In the genomic region with DNA sequence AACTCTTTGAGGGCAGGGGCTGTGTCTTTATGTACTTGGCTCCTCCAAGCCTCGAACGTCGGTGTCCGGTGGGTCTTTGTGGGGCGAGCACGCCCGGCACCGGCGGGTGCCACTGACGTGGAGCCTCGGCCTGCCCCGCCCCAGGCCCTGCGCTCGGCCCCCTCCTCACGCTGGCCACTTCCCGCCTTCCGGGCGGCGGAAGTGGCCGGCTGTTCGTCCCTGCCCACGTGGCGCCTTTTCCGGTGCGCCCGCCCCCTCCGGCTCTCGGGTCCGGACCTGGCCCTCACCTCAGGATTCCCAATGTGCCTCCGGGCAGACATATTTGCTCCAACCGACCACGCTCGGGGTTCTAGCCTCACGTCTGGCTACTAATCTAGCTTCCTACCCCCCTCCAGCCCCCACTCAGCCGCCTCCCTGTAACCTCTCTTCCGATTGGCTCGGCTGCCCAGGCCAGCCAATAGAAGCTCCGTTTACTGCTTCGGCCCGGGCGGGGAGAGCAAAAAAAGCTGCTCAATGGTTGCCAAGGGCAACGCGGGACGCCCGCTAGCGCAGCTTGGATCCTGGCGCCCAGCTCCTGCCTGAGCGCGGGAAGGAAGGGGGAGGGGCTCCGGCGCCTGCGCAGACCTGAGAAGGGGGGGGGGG, we compare ENCODE assay signal across 7 mouse cellular contexts. TPM values are rescaled to one million over a fixed set of nuclear protein-coding genes. Genes with fewer than 3 reads are reported as not detected.
DNase-seq lines count a peak whose midpoint lies in the region; ATAC-seq and TF ChIP-seq lines count a peak whose summit lies in the region.

A gene (minus strand): TSS at position 400 of the 642 bp plus-strand sequence.

- no peak for TF ChIP-seq CTCF in kidney, adult 2 months (conservative IDR thresholded peaks at IDR 0.05; ENCODE audit: insufficient read depth, insufficient read length, low read depth, low read length)
- no peak for TF ChIP-seq CTCF in spleen, adult 2 months (IDR thresholded peaks at IDR 0.05; ENCODE audit: extremely low read depth, insufficient read depth, insufficient read length, insufficient replicate concordance)

- H3K4me3 ChIP-seq in embryonic facial prominence, embryonic 12.5 days, result peak within 1 kb of the TSS; percentile 50
- peak within 1 kb of the TSS; percentile 90 for H3K4me3 ChIP-seq in kidney, adult 2 months (ENCODE audit: insufficient read depth, low read depth, low read length)
- peak within 1 kb of the TSS; percentile 52 for H3K4me3 ChIP-seq in limb, embryonic 12.5 days (replicated peaks)
- H3K4me3 ChIP-seq in midbrain, embryonic 15.5 days, result peak within 1 kb of the TSS; percentile 71
- H3K4me3 ChIP-seq in spleen, adult 2 months (ENCODE audit: extremely low read depth, insufficient read depth, insufficient read length), result peak within 1 kb of the TSS; percentile 92

- H3K27me3 ChIP-seq in embryonic facial prominence, embryonic 12.5 days, result no peaks in the 10 kb centered on the region
- no peaks in the 10 kb centered on the region for H3K27me3 ChIP-seq in kidney, adult 2 months (replicated peaks; ENCODE audit: control insufficient read depth, insufficient read depth, low read length)
- no peaks in the 10 kb centered on the region for H3K27me3 ChIP-seq in limb, embryonic 12.5 days
- no peaks in the 10 kb centered on the region for H3K27me3 ChIP-seq in midbrain, embryonic 15.5 days (replicated peaks)
- no peaks in the 10 kb centered on the region for H3K27me3 ChIP-seq in spleen, adult 2 months (ENCODE audit: control insufficient read depth, insufficient read depth, low read length)

- peak within 1 kb of the TSS; percentile 84 for H3K27ac ChIP-seq in embryonic facial prominence, embryonic 12.5 days
- peak within 1 kb of the TSS; percentile 11; the same call in 1 of the 2 replicates for H3K27ac ChIP-seq in kidney, adult 2 months (ENCODE audit: insufficient read depth, low read depth, low read length)
- peak within 1 kb of the TSS; percentile 96 for H3K27ac ChIP-seq in limb, embryonic 12.5 days
- peak within 1 kb of the TSS; percentile 96 for H3K27ac ChIP-seq in midbrain, embryonic 15.5 days
- peak within 1 kb of the TSS; percentile 74 for H3K27ac ChIP-seq in spleen, adult 2 months (ENCODE audit: insufficient read depth, low read length)

- WGBS in embryonic facial prominence, embryonic 12.5 days, result under 1% methylated on average over 51 of the region's 52 CpGs
- 1% methylated on average over 52 of the region's 52 CpGs for WGBS in kidney, adult 2 months
- WGBS in limb, embryonic 12.5 days, result under 1% methylated on average over 51 of the region's 52 CpGs
- WGBS in midbrain, embryonic 15.5 days, result under 1% methylated on average over 52 of the region's 52 CpGs
- WGBS in spleen, adult 2 months, result under 1% methylated on average over 52 of the region's 52 CpGs

- ATAC-seq in embryonic facial prominence, embryonic 12.5 days (ENCODE audit: insufficient number of reproducible peaks, insufficient read depth, low FRiP score, low TSS enrichment), result peak; percentile 96
- ATAC-seq in limb, embryonic 12.5 days (ENCODE audit: insufficient number of reproducible peaks, insufficient read depth, low FRiP score, low TSS enrichment, low read depth), result peak; percentile 96
- ATAC-seq in midbrain, embryonic 15.5 days (replicated peaks), result peak; percentile 99

- DNase-seq in adrenal gland, postnatal 25 days, result peak; percentile 95
- peak; percentile 96 to 98 for DNase-seq in heart, adult 18-20 months
- DNase-seq in kidney, adult 2 months, result peak; percentile 97
- peak; percentile 79 to 84 for DNase-seq in spleen, adult 2 months (ENCODE audit: low read depth in 1 of 2, low spot score in 2 of 2)

- H3K36me3 ChIP-seq in embryonic facial prominence, embryonic 12.5 days, result no peaks in the 10 kb centered on the region
- no peaks in the 10 kb centered on the region for H3K36me3 ChIP-seq in kidney, adult 2 months (ENCODE audit: control insufficient read depth, insufficient read depth, low read length)
- no peaks in the 10 kb centered on the region for H3K36me3 ChIP-seq in limb, embryonic 12.5 days
- H3K36me3 ChIP-seq in midbrain, embryonic 15.5 days (replicated peaks), result no peaks in the 10 kb centered on the region
- no peaks in the 10 kb centered on the region for H3K36me3 ChIP-seq in spleen, adult 2 months (ENCODE audit: control insufficient read depth, insufficient read depth, low read length)

- H3K9me3 ChIP-seq in embryonic facial prominence, embryonic 12.5 days, result no peaks in the 10 kb centered on the region
- no peaks in the 10 kb centered on the region for H3K9me3 ChIP-seq in limb, embryonic 12.5 days
- no peaks in the 10 kb centered on the region for H3K9me3 ChIP-seq in midbrain, embryonic 15.5 days

- no peak for TF ChIP-seq POLR2A in kidney, adult 2 months (IDR thresholded peaks at IDR 0.05; ENCODE audit: low read depth, low read length)
- TF ChIP-seq POLR2A in spleen, adult 2 months (IDR thresholded peaks at IDR 0.05; ENCODE audit: low read depth, low read length), result peak; percentile 0; the same call in 1 of the 2 replicates

- peaks cover 10% of the 10 kb centered on the region for H3K4me1 ChIP-seq in embryonic facial prominence, embryonic 12.5 days
- peaks cover 4% of the 10 kb centered on the region; the same call in 1 of the 2 replicates for H3K4me1 ChIP-seq in kidney, adult 2 months (ENCODE audit: control insufficient read depth, insufficient read depth, low read length)
- peaks cover 19% of the 10 kb centered on the region; the same call in 1 of the 2 replicates for H3K4me1 ChIP-seq in limb, embryonic 12.5 days (replicated peaks)
- H3K4me1 ChIP-seq in midbrain, embryonic 15.5 days, result peaks cover 19% of the 10 kb centered on the region
- peaks cover 5% of the 10 kb centered on the region; the same call in 1 of the 2 replicates for H3K4me1 ChIP-seq in spleen, adult 2 months (ENCODE audit: control insufficient read depth, insufficient read depth, insufficient read length)

- H3K4me2 ChIP-seq in embryonic facial prominence, embryonic 12.5 days (replicated peaks), result peak within 1 kb of the TSS; percentile 49
- peak within 1 kb of the TSS; percentile 61 for H3K4me2 ChIP-seq in limb, embryonic 12.5 days
- H3K4me2 ChIP-seq in midbrain, embryonic 15.5 days, result peak within 1 kb of the TSS; percentile 73

- H3K9ac ChIP-seq in embryonic facial prominence, embryonic 12.5 days, result peak within 1 kb of the TSS; percentile 52
- peak within 1 kb of the TSS; percentile 63 for H3K9ac ChIP-seq in limb, embryonic 12.5 days (replicated peaks)
- peak within 1 kb of the TSS; percentile 64 for H3K9ac ChIP-seq in midbrain, embryonic 15.5 days

RNA-seq across cellular contexts. Expression of the gene that starts here (rescaled TPM):
- total RNA-seq in adrenal gland, postnatal 25 days (2021), result 5.7 and 9.9 TPM in 2 replicates
- 23.8 and 26.3 TPM in 2 replicates for polyA plus RNA-seq in embryonic facial prominence, embryonic 12.5 days (2016; fragmentation: Nextera tagmentation; extraction: Ambion mirVana)
- 1 to 10 TPM; 1.3 to 1.5 TPM for total RNA-seq in heart, adult 18-20 months (2021)
- polyA plus RNA-seq in kidney, adult 2 months (2012; rRNA removed), result 2.6 and 2.9 TPM in 2 replicates
- polyA plus RNA-seq in limb, embryonic 12.5 days (2016; fragmentation: Nextera tagmentation; extraction: Ambion mirVana), result 51.1 and 53.5 TPM in 2 replicates
- polyA plus RNA-seq in midbrain, embryonic 15.5 days (2015; fragmentation: Nextera tagmentation; extraction: Ambion mirVana), result 13.6 and 14.0 TPM in 2 replicates
- 2.7 and 2.9 TPM in 2 replicates for polyA plus RNA-seq in spleen, adult 2 months (2012; rRNA removed)

Comparison
In these comparisons a context has a peak if more than half of its experiments do, and no peak if none do; other contexts are left out.
1. Peak in every context shown above with its lines: DNase-seq, ATAC-seq, H3K4me3 ChIP-seq and H3K27ac ChIP-seq.
2. H3K27ac ChIP-seq: peak in every context shown above with its lines; median percentile 96 in limb, embryonic 12.5 days; 96 in midbrain, embryonic 15.5 days; 84 in embryonic facial prominence, embryonic 12.5 days; 74 in spleen, adult 2 months; 11 in kidney, adult 2 months.